Mouse (Mus musculus) liver, embryonic 13.5 days (tissue): ENCODE results near the gene Tes3-ps. TPM values are rescaled to one million over a fixed set of nuclear protein-coding genes. Genes with fewer than 3 reads are reported as not detected.
A peak's percentile ranks its signal among the peaks of the same experiment; 100 is the strongest.

ENCODE experiments used
- ATAC-seq: fragments of 200-750 bp; cut with Nextera tagmentation; 2 replicates; pipeline ENCODE4 v1.8.0; 2017; ENCODE audit warnings: low read depth, mild to moderate bottlenecking, moderate number of reproducible peaks, moderate library complexity
- DNase-seq: peaks from one replicate; pipeline ENCODE4 v3.0.0; 2022
- H3K27ac ChIP-seq: fragments of 300-500 bp; sonication (generic); 2 replicates; pipeline ENCODE4 v1.5.1; 2015; ENCODE audit warnings: moderate library complexity, mild to moderate bottlenecking, inconsistent platforms
- H3K27me3 ChIP-seq: fragments of 300-500 bp; sonication (generic); 2 replicates; pipeline ENCODE4 v1.6.1; 2015; ENCODE audit warnings: mild to moderate bottlenecking, inconsistent platforms
- H3K36me3 ChIP-seq: fragments of 300-500 bp; sonication (generic); 2 replicates; pipeline ENCODE4 v1.6.1; 2015; ENCODE audit warnings: mild to moderate bottlenecking, inconsistent platforms
- H3K4me1 ChIP-seq: fragments of 300-500 bp; sonication (generic); replicated peaks from 2 replicates; pipeline ENCODE4 v1.6.1; 2015; ENCODE audit warnings: inconsistent platforms
- H3K4me2 ChIP-seq: fragments of 300-500 bp; sonication (generic); 2 replicates; pipeline ENCODE4 v1.6.1; 2015; ENCODE audit warnings: inconsistent platforms, mild to moderate bottlenecking, moderate library complexity
- H3K4me3 ChIP-seq: fragments of 300-500 bp; sonication (generic); replicated peaks from 2 replicates; pipeline ENCODE4 v1.5.1; 2015; ENCODE audit warnings: mild to moderate bottlenecking, inconsistent platforms
- H3K9ac ChIP-seq: fragments of 300-500 bp; sonication (generic); 2 replicates; pipeline ENCODE4 v1.6.1; 2015; ENCODE audit warnings: mild to moderate bottlenecking, inconsistent platforms
- H3K9me3 ChIP-seq: fragments of 300-500 bp; sonication (generic); replicated peaks from 2 replicates; pipeline ENCODE4 v1.6.1; 2016; ENCODE audit warnings: inconsistent platforms
- WGBS: fragments of 180-500 bp; shearing (Covaris S2); methylation state at CpG from one replicate; pipeline ENCODE4 v1.1.7; 2015; ENCODE audit not compliant: insufficient replicate concordance; 5-methylcytosine and 5-hydroxymethylcytosine counted together
- polyA plus RNA-seq: library from polyadenylated mRNA; unstranded; fragments of >200 nt; fragmentation: Nextera tagmentation; extraction: Ambion mirVana; gene quantifications from 2 replicates; pipeline ENCODE4 v1.2.1, GENCODE M21; 2015

Gene Tes3-ps
- 1.0 TPM in 2 replicates for polyA plus RNA-seq

- Histone ChIP-seq H3K36me3 (no peaks in the 10 kb centered on the region), H3K4me3 (no peak within 1 kb of the TSS), H3K9me3 (no peaks in the 10 kb centered on the region), H3K27ac (no peak within 1 kb of the TSS), H3K4me2 (no peak within 1 kb of the TSS), H3K4me1 (no peaks in the 10 kb centered on the region), H3K9ac (no peak within 1 kb of the TSS), H3K27me3 (no peaks in the 10 kb centered on the region)
- 54% methylated on average over 6 of the region's 6 CpGs for WGBS
- no peak for ATAC-seq
- DNase-seq, result no peak
These were observed at the start of gene Tes3-ps for GRCm38 (mm10) chr13:49492376-49493368. Tes3-ps (plus strand) TSS chr13:49493318.

DNA sequence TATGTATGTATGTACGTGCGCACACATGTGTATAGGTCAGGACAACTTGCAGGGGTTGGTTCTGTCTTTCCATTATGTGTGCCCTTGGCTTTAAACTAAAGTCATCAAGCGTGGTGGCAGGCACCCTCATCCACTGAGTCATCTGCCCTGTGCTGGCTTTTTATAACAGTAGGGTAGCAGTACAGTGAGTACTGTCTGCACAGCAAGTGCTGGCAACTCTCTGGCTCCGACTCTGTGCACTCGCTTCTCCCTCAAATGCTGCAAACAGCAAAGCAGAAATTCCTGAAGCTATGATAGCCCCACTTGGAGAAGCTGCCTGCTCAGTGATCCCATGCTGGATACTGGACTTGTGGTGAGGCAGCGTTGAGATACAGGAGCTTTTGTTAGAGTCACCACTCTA is 48.7 kb upstream of the Tes3-ps start:
- Histone ChIP-seq H3K36me3 (peaks cover 53% of the 10 kb centered on the region), H3K4me1 (peaks cover 3% of the 10 kb centered on the region; the same call in 1 of the 2 replicates), H3K9me3 (no peaks in the 10 kb centered on the region), H3K4me3 (no peak overlapping the region), H3K9ac (no peak overlapping the region), H3K27me3 (no peaks in the 10 kb centered on the region), H3K4me2 (no peak overlapping the region), H3K27ac (no peak overlapping the region)
- ATAC-seq (no peak), DNase-seq (no peak)
- WGBS, result 90% methylated on average over 6 of the region's 6 CpGs

- peak; percentile 52 for ATAC-seq
- H3K27me3 ChIP-seq, result no peaks in the 10 kb centered on the region
- no peak overlapping the region for H3K4me2 ChIP-seq
- H3K4me3 ChIP-seq, result no peak overlapping the region
- no peak overlapping the region for H3K9ac ChIP-seq
- WGBS, result 37% methylated on average over 5 of the region's 5 CpGs
- no peak overlapping the region for H3K27ac ChIP-seq
- peak; percentile 56 for DNase-seq
- H3K9me3 ChIP-seq, result no peaks in the 10 kb centered on the region
- peaks cover 68% of the 10 kb centered on the region for H3K36me3 ChIP-seq
- peaks cover 13% of the 10 kb centered on the region for H3K4me1 ChIP-seq
These were observed 43.8 kb upstream of the Tes3-ps start for GRCm38 (mm10) chr13:49449318-49449749.

GRCm38 (mm10) chr13:49460276-49460675 is 32.8 kb upstream of the Tes3-ps start:
- no peak for ATAC-seq
- peaks cover under 1% of the 10 kb centered on the region; the same call in 1 of the 2 replicates for H3K4me1 ChIP-seq

GRCm38 (mm10) chr13:49460692-49461414 is 32.3 kb upstream of the Tes3-ps start:
- Histone ChIP-seq H3K9ac (no peak overlapping the region), H3K4me3 (no peak overlapping the region), H3K27me3 (no peaks in the 10 kb centered on the region), H3K36me3 (peaks cover 82% of the 10 kb centered on the region), H3K4me2 (no peak overlapping the region), H3K27ac (no peak overlapping the region), H3K9me3 (no peaks in the 10 kb centered on the region), H3K4me1 (peaks cover 6% of the 10 kb centered on the region)
- no peak for ATAC-seq
- WGBS, result 75% methylated on average over 5 of the region's 5 CpGs
- no peak for DNase-seq

More at GRCm38 (mm10) chr13:49460276-49460675, 32.8 kb upstream of the Tes3-ps start:
- WGBS, result 79% methylated on average over 4 of the region's 4 CpGs
- Histone ChIP-seq H3K27ac (no peak overlapping the region), H3K27me3 (no peaks in the 10 kb centered on the region), H3K4me2 (no peak overlapping the region), H3K9ac (no peak overlapping the region), H3K36me3 (peaks cover 79% of the 10 kb centered on the region), H3K9me3 (no peaks in the 10 kb centered on the region), H3K4me3 (no peak overlapping the region)
- DNase-seq, result no peak

DNA sequence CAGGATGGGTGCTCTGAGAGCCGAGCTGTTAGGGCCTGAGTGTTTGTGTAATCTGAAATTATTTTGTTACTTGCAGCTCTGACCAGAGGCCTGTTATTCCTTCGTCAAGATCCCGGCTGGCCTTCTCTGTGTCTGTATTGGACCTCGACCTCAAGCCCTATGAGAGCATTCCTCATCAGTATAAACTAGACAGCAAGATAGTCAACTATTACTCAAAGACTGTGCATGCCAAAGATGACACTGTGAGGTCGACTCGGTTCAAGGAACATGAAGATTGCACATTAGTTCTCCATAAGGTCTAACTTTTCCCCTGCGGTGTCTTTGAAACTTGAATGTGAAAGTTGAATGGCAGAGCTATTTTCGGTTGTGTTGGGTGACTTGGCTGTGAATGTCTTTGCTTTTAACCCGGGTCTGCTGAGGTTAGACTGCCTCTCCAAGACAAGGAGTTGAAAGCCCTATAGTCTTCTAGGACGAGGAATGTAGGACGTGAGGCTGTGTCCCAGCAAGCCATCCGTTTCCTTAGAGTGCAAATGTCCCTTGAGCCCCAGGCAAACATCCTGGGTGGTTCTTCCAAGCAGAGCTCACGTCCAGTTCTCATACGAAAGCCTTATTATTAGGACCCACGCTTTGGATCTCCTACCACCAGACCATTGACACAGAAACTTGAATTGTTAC is 31.5 kb upstream of the Tes3-ps start:
- H3K9me3 ChIP-seq, result no peaks in the 10 kb centered on the region
- WGBS, result 86% methylated on average over 15 of the region's 15 CpGs
- H3K4me3 ChIP-seq, result no peak overlapping the region
- peaks cover 84% of the 10 kb centered on the region for H3K36me3 ChIP-seq
- no peak for DNase-seq
- peaks cover 14% of the 10 kb centered on the region for H3K4me1 ChIP-seq
- ATAC-seq, result no peak
- no peak overlapping the region for H3K4me2 ChIP-seq
- H3K9ac ChIP-seq, result no peak overlapping the region
- no peak overlapping the region for H3K27ac ChIP-seq
- H3K27me3 ChIP-seq, result no peaks in the 10 kb centered on the region

DNA sequence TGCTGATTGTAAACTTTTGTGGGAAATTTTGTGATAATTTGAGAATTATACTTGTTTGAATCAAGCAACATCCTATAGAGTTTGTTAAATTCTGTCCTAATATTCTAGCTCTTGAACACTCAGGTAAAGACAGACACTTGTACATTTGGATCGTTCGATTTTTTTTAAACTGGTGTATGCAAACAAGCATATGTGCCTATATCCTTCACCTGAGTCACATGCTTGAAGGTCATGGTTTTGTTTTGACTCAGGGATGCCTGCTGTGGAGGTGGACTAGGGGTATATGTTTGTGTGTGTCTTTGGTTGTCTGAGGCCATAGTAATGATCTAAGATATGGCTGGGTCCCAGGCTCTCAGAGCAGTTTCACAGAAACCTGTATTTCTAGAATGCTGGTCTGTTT is 30.2 kb upstream of the Tes3-ps start:
- Histone ChIP-seq H3K36me3 (peaks cover 73% of the 10 kb centered on the region), H3K27me3 (no peaks in the 10 kb centered on the region), H3K9ac (no peak overlapping the region), H3K9me3 (no peaks in the 10 kb centered on the region), H3K27ac (no peak overlapping the region), H3K4me2 (no peak overlapping the region), H3K4me1 (peaks cover 24% of the 10 kb centered on the region), H3K4me3 (no peak overlapping the region)
- no peak for DNase-seq
- WGBS, result 88% methylated on average over 2 of the region's 2 CpGs
- no peak for ATAC-seq

GRCm38 (mm10) chr13:49465875-49466274 is 27.2 kb upstream of the Tes3-ps start:
- no peak overlapping the region for H3K27ac ChIP-seq
- peak; percentile 67 for ATAC-seq
- no peaks in the 10 kb centered on the region for H3K27me3 ChIP-seq
- H3K36me3 ChIP-seq, result peaks cover 48% of the 10 kb centered on the region
- no peak overlapping the region for H3K9ac ChIP-seq
- WGBS, result 55% methylated on average over 4 of the region's 4 CpGs
- H3K4me2 ChIP-seq, result no peak overlapping the region
- H3K4me3 ChIP-seq, result no peak overlapping the region
- H3K4me1 ChIP-seq, result peaks cover 24% of the 10 kb centered on the region
- no peak for DNase-seq
- no peaks in the 10 kb centered on the region for H3K9me3 ChIP-seq

- H3K27me3 ChIP-seq, result no peaks in the 10 kb centered on the region
- no peak overlapping the region for H3K9ac ChIP-seq
- H3K27ac ChIP-seq, result no peak overlapping the region
- H3K4me2 ChIP-seq, result no peak overlapping the region
- H3K36me3 ChIP-seq, result peaks cover 41% of the 10 kb centered on the region
- H3K4me3 ChIP-seq, result no peak overlapping the region
- no peak for ATAC-seq
- no peak for DNase-seq
- peaks cover 26% of the 10 kb centered on the region for H3K4me1 ChIP-seq
- WGBS, result 73% methylated on average over 11 of the region's 11 CpGs
- no peaks in the 10 kb centered on the region for H3K9me3 ChIP-seq
These were observed 26.6 kb upstream of the Tes3-ps start for GRCm38 (mm10) chr13:49466393-49467075.

- H3K4me1 ChIP-seq, result peaks cover 35% of the 10 kb centered on the region
- H3K9ac ChIP-seq, result no peak overlapping the region
- 62% methylated on average over 2 of the region's 2 CpGs for WGBS
- peaks cover 31% of the 10 kb centered on the region for H3K36me3 ChIP-seq
- no peak overlapping the region for H3K27ac ChIP-seq
- H3K4me3 ChIP-seq, result no peak overlapping the region
- H3K9me3 ChIP-seq, result no peaks in the 10 kb centered on the region
- no peak overlapping the region for H3K4me2 ChIP-seq
- ATAC-seq (no peak), DNase-seq (no peak)
- H3K27me3 ChIP-seq, result no peaks in the 10 kb centered on the region
These were observed 25.5 kb upstream of the Tes3-ps start for GRCm38 (mm10) chr13:49467585-49467984.
